Mouse (Mus musculus) mature B cell (primary cell): ENCODE data around the gene Smpdl3a.

ENCODE experiments used
- in situ Hi-C: fragments of 300-500 bp; cut with MboI; formaldehyde crosslinking; loops from 2 replicates; pipeline ENCODE4 v1.14.3; 2019

Gene Smpdl3a

GRCm38 (mm10) chr10:57794018-57794417 is at the start of gene Smpdl3a:
Smpdl3a (plus strand) TSS chr10:57794335.
- in situ Hi-C loops = loop anchor here (10.0 kb wide), 1 partner anchor 49 kb away; no protein-coding TSS in a partner anchor

- in situ Hi-C loops = loop anchor here (10.0 kb wide), 1 partner anchor 49 kb away; the partner anchor contains the start of gene Smpdl3a
Measured at GRCm38 (mm10) chr10:57745452-57745851, 48.7 kb upstream of the Smpdl3a start.

GRCm38 (mm10) chr10:57747127-57747526 is 47.0 kb upstream of the Smpdl3a start:
- in situ Hi-C loops = loop anchor here (10.0 kb wide), 1 partner anchor 48 kb away; the partner anchor contains the start of gene Smpdl3a

GRCm38 (mm10) chr10:57753343-57753742 is 40.8 kb upstream of the Smpdl3a start:
- in situ Hi-C loops = no loop called here

- in situ Hi-C loops = no loop called here
Measured at GRCm38 (mm10) chr10:57755201-57755736, 38.9 kb upstream of the Smpdl3a start.

GRCm38 (mm10) chr10:57758999-57759398 is 35.1 kb upstream of the Smpdl3a start:
- in situ Hi-C loops = no loop called here

GRCm38 (mm10) chr10:57760694-57761093 is 33.4 kb upstream of the Smpdl3a start:
- in situ Hi-C loops = no loop called here

GRCm38 (mm10) chr10:57763044-57763443 is 31.1 kb upstream of the Smpdl3a start:
- in situ Hi-C loops = no loop called here

GRCm38 (mm10) chr10:57783289-57784130 is 10.6 kb upstream of the Smpdl3a start:
- in situ Hi-C loops = no loop called here

- in situ Hi-C loops = no loop called here
Measured at GRCm38 (mm10) chr10:57784131-57784875, 9.8 kb upstream of the Smpdl3a start.

- in situ Hi-C loops = no loop called here
Measured at GRCm38 (mm10) chr10:57784876-57785150, 9.3 kb upstream of the Smpdl3a start, which contains the start of gene Fabp7. Fabp7 (plus strand) TSS chr10:57784881.

GRCm38 (mm10) chr10:57785552-57785951 is 8.6 kb upstream of the Smpdl3a start:
- in situ Hi-C loops = no loop called here

GRCm38 (mm10) chr10:57792957-57793356 is 1.2 kb upstream of the Smpdl3a start:
- in situ Hi-C loops = loop anchor here (10.0 kb wide), 1 partner anchor 48 kb away; no protein-coding TSS in a partner anchor

- in situ Hi-C loops = loop anchor here (10.0 kb wide), 1 partner anchor 50 kb away; no protein-coding TSS in a partner anchor
Measured at GRCm38 (mm10) chr10:57794491-57795461, 641 bp downstream of the Smpdl3a start.

- in situ Hi-C loops = loop anchor here (10.0 kb wide), 1 partner anchor 51 kb away; no protein-coding TSS in a partner anchor
Measured at GRCm38 (mm10) chr10:57795542-57795941, 1.4 kb downstream of the Smpdl3a start.

- in situ Hi-C loops = loop anchor here (10.0 kb wide), 1 partner anchor 51 kb away; no protein-coding TSS in a partner anchor
Measured at GRCm38 (mm10) chr10:57796057-57796456, 1.9 kb downstream of the Smpdl3a start.

GRCm38 (mm10) chr10:57799486-57799885 is 5.4 kb downstream of the Smpdl3a start:
- in situ Hi-C loops = loop anchor here (10.0 kb wide), 1 partner anchor 55 kb away; no protein-coding TSS in a partner anchor

GRCm38 (mm10) chr10:57807754-57808153 is 13.6 kb downstream of the Smpdl3a start:
- in situ Hi-C loops = no loop called here

GRCm38 (mm10) chr10:57812161-57812856 is 18.2 kb downstream of the Smpdl3a start:
- in situ Hi-C loops = no loop called here

- in situ Hi-C loops = no loop called here
Measured at GRCm38 (mm10) chr10:57814295-57814694, 20.2 kb downstream of the Smpdl3a start.
